Mouse (Mus musculus) spleen, adult 2 months (tissue): ENCODE measurements at regions not wholly inside any gene's neighbourhood (a gene's known extent, or its start where the extent isn't known, plus 50 kb on each side); places are given as distances from the start of the nearest gene placed in this dataset.

Source experiments
- CTCF ChIP-seq: fragments of 200-500 bp; IDR thresholded peaks from 2 replicates; pipeline ENCODE4 v1.5.1; 2011; ENCODE audit warnings: mild to moderate bottlenecking, inconsistent platforms; ENCODE audit not compliant: insufficient read depth, insufficient read length, insufficient replicate concordance; ENCODE audit errors: extremely low read depth
- POLR2A ChIP-seq: fragments of 200-500 bp; IDR thresholded peaks from 2 replicates; pipeline ENCODE4 v1.6.1; 2011; ENCODE audit warnings: low read depth, low read length, inconsistent platforms

DNA sequence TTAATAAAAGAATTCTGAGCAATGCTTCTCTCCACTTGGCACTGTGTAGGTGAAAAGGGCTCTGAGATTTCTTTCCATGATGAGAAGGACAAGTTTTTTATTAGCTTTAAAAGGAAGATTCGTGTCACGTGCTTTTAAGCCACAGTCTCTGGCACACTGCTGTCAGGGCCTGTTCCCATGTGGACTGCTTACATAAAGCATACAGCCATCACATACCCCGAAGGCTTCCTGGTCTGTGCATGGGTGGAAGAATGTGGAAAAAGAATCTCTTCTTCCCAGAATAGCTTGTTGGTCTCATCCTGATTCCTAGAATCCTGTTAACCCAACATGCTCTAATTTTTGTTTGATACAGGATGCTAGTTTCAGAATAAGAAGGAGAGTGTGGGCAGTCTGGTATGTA is 205.1 kb upstream of the Sesn3 start:
- no peak for TF ChIP-seq CTCF
- TF ChIP-seq POLR2A, result no peak
